ENCODE assay signal across 8 mouse cellular contexts in the genomic region with DNA sequence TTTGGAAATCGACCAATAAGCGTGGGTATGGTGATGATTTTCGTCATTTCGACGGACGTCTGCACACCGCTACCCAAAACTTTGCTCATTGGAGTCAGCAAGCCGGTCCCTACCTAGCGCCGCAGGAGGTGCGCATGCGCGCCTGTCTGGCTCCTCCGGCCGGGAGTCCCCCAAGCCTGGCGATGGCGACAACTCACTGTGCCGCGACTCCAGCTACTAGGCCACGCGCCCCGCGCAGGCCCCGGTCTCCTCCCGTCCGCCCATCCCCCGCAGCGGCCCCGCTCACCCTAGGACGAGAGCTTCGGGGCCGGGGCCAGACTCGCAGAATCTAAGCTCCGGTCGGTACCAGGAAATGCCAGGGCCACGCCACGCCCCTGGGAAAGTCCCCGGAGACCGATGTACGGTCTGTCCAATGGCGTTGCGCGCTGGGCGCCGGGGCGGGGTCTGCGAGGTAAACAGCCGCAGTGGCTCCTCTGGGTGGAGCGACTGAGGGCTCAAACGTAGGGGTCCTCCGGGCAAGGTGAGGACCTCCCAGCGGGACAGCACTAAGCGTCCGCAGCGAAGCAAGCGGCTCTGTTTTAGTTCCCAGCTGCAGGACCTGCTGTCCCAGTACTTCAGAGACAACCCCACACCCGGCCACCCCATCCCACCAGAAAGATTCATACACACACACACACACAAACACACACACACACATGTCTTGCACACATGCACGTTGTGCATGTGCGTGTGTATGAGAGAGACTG. TPM values are rescaled to one million over a fixed set of nuclear protein-coding genes. Genes with fewer than 3 reads are reported as not detected.
DNase-seq lines count a peak whose midpoint lies in the region; ATAC-seq lines count a peak whose summit lies in the region.

No protein-coding gene starts in this region.

- no peaks in the 10 kb centered on the region for H3K9me3 ChIP-seq in hindbrain, embryonic 13.5 days

- H3K4me2 ChIP-seq in hindbrain, embryonic 13.5 days, result peak overlapping the region; percentile 64

- peak overlapping the region; percentile 85 for H3K9ac ChIP-seq in hindbrain, embryonic 13.5 days

- WGBS in hindbrain, embryonic 13.5 days, result under 1% methylated on average over 59 of the region's 59 CpGs

- H3K27me3 ChIP-seq in hindbrain, embryonic 13.5 days, result no peaks in the 10 kb centered on the region

- H3K36me3 ChIP-seq in hindbrain, embryonic 13.5 days, result no peaks in the 10 kb centered on the region

- peak overlapping the region; percentile 92 for H3K27ac ChIP-seq in hindbrain, embryonic 13.5 days

- ATAC-seq in hindbrain, embryonic 13.5 days (ENCODE audit: low FRiP score), result peak; percentile 98

- peak overlapping the region; percentile 72 for H3K4me3 ChIP-seq in hindbrain, embryonic 13.5 days

- DNase-seq in NIH3T3 (ENCODE audit: low read depth), result peak; percentile 99
- DNase-seq in cerebellum, postnatal 10 days, result peak; percentile 99
- DNase-seq in frontal cortex, postnatal 14 days (ENCODE audit: low spot score in 2 of 2), result peak; percentile 95 to 98
- DNase-seq in layer of hippocampus, postnatal 25 days (ENCODE audit: extremely low spot score in 1 of 2, low spot score in 1 of 2), result peak; percentile 96 to 99
- DNase-seq in lung, postnatal 25 days (ENCODE audit: low spot score), result peak; percentile 99
- peak; percentile 97 for DNase-seq in retina, embryonic 14.5 days (ENCODE audit: low spot score)
- DNase-seq in thymus, postnatal 4 days, result peak; percentile 99

- peaks cover 27% of the 10 kb centered on the region for H3K4me1 ChIP-seq in hindbrain, embryonic 13.5 days (replicated peaks)

RNA-seq across cellular contexts. Expression of gene Tnip1, which starts 6.8 kb away (rescaled TPM):
- 19.3 TPM in 2 replicates for polyA plus RNA-seq in hindbrain, embryonic 13.5 days (2015; fragmentation: Nextera tagmentation; extraction: Ambion mirVana)
- total RNA-seq in layer of hippocampus, postnatal 25 days (2021), result 10 to 100 TPM; 33.1 to 38.0 TPM

RNA-seq across cellular contexts. Expression of gene Gpx3, which starts 53.7 kb away (rescaled TPM):
- 50.2 and 54.0 TPM in 2 replicates for polyA plus RNA-seq in hindbrain, embryonic 13.5 days (2015; fragmentation: Nextera tagmentation; extraction: Ambion mirVana)
- total RNA-seq in layer of hippocampus, postnatal 25 days (2021), result 1 to 10 TPM; 4.6 to 5.6 TPM

Comparison
In these comparisons a context has a peak if more than half of its experiments do, and no peak if none do; other contexts are left out.
1. Peak in every context shown above with its lines: DNase-seq, ATAC-seq, H3K4me3 ChIP-seq and H3K27ac ChIP-seq.